Mouse (Mus musculus) 3134 (cell line): Measurements from ENCODE around the gene Commd3.

Source experiments
- DNase-seq: peaks from one replicate; pipeline ENCODE4 v3.0.0-alpha.2; 2011; ENCODE audit warnings: low spot score; ENCODE audit not compliant: insufficient read length; ENCODE audit errors: extremely low read depth

Gene Commd3

DNA sequence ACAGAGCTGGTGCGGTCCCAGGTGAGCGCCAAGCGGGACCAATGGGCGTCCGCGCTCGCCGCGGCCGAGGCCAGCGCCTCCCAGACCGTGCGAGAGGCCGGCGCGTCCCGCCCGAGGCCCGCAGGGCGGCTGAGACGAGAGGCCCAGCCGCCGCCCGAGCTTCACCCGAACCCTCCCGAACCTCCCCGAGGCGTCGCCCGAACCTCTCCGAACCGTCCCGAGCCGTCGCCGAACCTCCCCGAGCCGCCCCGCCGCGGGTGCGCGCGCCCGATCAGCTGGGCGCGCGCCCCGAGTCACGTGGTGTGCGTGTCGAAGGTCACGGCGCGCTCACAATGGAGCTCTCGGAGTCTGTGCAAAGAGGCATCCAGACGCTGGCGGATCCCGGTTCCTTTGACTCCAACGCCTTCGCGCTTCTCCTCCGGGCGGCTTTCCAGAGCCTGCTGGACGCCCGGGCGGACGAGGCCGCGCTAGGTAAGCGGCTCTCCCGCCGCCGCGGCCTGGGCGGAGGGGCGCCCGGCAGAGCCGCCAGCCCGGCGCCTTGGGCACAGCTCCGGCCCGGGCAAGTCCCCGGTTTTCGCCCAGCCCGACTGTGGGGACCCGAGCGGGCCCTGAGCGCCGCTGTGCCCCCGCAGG lies at the start of gene Commd3:
Gene Commd3 (plus strand): TSS at position 252 of the 633 bp plus-strand sequence.
- peak; percentile 91 for DNase-seq

DNA sequence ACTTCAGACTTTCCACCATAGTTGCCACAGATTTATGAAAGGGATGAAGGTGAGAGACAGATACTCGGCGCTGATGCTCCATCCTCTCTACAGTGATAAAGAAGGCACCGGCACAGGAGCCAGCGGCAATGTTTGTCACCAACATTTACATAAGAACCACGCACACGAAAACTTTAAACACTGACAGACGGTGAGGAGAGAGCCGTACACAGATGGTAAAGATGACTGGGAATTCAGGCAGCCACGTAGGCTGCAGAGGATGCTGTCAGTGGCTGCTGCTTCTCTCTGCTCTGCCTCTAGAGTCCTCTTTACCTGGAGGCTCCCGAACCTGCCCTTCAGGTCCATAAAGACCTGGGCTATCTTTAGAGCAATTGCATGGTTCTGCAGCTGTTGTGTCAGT lies 49.0 kb upstream of the Commd3 start:
- no peak for DNase-seq

DNA sequence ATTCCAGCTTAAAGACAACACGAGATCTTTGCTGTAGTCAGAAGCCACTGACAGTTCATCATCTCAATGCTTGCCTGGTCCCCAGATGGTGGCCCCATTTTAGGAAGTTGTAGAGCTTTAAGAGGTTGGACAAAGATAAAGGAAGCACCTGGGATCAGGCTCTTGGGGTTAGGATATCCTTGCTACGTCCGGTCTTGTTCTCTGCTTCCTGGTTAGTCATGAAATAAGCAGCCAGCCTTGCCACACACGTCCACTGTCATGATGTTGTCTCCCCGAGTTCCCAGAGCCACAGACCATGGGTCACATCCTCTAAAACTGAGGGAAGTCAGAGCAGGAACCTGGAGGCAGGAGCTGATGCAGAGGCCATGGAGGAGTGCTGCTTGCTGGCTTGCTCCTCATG lies 41.6 kb upstream of the Commd3 start:
- no peak for DNase-seq

DNA sequence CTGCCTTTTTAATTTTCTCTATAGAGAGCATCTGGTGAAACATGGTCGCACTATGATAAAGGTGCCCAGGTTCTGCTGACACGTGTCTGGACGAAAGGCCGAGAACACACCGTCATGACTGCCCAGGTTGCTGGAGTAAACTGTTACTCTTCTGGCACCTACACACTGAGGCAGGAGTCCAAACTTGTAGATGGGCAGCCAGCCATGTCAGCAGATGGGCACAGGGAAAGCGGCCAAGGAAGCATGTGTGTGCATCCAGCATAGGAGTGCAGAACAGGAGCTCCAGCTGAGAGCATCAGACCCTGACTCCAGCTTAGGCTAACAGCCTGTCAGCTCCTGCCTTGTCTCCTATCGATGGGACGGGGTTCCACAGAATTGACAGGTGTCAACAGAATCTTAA lies 37.1 kb upstream of the Commd3 start:
- DNase-seq = no peak

DNA sequence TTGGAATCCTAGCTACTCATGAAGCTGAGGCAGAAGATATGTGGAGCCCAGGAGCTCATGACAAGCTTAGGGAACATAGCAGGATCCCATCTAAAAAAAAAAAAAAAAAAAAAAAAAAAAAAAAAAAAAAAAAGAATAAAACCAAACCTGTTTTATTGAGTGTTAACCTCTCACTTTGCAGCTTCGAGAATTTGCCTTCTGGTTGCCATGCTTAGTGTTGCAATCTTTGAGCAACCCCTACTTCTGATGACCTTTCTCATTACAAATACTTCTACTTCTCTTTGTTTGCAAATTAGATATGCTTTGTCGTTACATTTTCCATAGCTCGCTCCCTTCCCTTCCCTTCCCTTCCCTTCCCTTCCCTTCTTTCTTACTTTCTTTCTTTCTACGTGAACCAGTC lies 23.6 kb upstream of the Commd3 start:
- DNase-seq = no peak

DNA sequence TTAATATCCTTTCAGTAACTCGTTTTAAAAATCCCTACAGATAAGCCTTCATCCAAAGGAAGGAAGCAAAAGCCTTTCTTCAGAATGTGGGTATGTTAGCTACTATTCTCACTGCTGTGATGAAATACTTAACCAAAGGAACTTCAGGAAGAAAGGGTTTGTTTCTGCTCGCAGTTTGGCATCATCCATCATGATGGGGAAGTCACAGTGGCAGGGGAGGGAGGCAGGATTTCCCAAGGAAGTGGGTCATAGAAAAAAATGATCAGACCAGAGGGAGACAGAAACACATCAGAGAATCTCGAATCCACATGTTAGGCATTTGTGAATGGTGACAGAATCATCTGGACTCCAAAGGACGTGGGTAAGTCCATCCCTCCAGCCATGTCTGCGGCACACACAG lies 17.4 kb upstream of the Commd3 start:
- DNase-seq = no peak

DNA sequence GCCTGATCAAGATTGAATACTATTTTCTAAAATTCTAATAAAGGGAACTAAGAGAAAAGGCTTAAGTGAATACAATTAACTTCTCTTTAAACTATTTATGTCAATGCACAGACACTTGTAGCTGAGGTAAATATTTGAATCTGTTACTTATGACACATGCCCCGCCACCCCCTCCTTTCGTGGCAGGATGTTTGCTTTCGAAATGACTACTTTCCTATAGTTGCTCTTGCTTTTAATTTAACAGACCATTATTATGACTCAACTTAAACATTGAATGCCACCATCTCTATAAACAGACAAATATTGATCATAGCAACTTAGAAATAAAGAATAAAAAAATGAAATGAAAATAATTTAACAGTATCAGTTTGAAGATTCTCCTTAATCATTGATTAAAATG lies 8.2 kb upstream of the Commd3 start:
- DNase-seq = no peak

DNA sequence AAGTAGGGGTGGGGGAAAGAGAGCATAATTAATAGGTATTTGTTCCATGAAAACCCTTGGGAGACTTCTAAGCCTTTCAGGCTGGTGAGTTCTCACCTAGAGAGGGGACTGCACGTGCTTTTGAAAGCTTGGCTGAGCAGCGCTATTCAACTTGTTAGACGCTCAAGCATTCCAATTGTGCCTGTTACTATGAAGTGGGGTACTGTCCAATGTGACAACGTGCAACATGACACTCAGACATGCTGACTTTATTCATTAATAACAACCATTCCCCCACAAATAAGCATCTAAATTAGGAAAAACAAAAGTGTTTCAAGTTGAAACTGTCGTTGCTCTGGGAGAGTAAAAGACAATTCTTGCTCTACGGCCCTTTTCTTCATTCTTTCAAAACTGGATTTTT lies 1.1 kb upstream of the Commd3 start:
- no peak for DNase-seq

DNA sequence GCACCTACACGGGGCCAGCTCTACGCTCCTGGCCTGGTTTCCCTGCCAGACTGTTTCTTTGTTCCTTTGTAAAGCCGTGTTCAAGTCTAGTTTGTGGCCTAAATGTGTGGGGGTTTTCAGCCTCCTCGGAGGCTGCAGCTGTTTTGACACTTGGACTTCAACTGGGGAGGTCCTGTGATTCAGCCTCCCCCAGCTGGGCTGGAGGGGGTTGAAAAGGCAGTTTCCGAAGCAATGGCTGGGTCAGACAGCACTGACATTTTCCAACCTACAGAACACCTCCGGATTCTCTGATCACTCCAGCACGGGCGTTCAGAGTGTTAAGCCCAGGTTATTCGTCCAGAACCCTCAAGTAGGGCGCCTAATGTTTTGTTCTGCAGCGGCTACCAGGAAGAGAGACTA lies 581 bp downstream of the Commd3 start:
- no peak for DNase-seq

DNA sequence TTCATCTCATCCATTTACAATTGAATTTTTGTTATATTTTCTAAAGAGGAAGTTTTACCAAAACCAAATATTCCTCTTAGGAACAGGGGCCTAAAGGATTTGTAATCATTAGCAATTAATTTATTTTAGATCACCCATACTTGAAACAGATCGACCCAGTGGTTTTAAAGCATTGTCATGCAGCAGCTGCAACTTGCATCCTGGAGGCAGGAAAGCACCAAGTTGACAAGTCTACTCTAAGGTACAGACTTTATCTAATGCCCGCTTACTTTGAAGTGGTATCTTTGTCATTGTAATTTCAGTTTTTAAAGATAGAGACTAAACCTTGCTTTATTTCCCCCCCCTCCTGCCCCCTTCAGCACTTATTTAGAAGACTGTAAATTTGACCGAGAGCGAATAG lies 1.6 kb downstream of the Commd3 start:
- DNase-seq = no peak

DNA sequence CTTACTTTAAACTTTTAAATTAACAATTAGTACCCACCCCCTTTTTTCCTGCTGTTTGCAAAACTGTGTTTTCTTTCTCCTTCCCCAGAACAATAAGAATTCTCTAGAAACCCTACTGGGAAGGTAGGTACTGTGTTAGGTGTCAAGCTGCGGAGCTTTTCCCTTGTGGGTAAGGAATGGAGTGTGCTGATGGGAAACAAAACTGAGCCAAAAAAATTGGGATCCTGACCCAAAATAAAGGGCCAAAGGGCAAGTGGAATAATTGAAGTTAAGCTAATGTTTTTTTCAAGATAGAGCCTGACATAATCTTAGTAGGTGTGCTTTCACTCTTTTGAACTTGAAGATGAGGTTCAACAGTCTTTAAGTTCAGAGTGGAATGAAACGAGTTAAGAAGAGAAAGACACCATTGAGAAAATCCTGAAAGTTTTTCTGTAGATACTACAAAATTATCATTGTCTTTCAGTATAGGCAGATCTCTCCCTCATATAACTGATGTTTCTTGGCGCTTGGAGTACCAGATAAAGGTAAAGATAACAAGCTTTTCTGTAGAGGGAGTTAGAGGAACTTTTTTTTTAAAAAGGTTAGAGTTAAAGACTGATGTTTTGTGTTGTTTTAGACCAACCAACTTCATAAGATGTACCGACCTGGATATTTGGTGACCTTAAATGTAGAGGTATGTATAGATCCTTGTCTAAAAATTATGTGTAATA lies 2.2 kb downstream of the Commd3 start:
- DNase-seq = no peak

DNA sequence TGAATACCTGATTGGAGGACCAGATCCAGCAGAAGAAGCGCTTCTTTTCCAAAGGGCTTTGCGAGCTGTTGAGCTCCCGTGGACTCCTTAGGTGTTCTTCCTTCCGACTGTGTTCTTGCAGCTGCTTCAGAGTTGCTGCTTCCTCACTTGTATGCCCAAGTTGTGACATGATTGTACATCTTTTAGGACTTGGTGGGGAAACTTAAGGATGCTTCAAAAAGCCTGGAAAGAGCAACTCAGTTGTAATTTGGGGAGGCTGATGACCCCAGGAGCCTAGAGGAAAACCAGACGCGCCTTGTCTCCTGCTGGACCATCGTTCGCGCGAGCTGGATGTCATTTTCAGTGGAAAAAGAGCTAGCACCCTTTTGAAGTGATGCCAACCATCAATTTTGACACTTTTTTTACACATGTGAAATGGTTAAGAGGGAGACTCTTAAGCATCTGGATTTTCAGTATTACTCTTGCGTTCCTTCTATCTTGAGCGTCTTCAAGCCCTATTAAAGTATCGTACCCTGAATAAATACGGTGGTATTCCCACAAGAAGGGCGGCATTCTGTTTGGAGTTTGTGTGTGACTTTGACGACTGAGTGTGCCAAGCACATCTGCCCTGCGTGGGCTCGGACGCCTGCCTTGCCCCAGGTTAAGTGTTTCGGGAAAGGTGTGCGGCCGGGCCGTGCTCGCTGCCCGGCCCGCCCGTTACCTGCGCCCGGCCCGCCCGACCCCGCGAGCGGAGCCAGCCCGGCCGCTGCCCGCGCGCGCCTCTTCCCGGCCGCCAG lies 3.7 kb downstream of the Commd3 start:
- peak; percentile 37 for DNase-seq

DNA sequence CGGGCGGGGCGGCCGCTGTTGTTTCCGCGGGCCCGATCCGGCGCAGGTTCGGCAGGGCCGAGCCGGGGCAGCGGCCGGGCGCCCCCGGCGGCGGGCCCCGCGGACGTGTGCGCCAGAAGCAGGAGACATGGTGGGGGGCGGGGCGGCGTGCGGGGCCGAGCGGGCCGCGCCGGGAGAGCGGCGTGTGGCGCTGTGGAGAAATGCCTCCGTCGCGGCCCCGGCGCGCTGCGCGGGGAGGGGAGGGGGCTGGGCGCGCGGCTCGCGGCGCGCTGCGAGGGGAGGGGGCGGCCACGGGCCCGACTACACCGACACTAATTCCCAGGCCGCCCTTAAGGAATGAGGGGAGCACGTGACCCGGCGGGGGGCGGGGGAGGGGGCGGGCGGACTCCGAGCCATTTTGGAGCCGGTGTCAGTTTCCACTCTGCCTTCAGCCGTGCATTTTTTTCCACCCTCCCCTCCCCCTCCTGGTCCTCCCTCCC lies 4.3 kb downstream of the Commd3 start:
- peak; percentile 71 for DNase-seq

DNA sequence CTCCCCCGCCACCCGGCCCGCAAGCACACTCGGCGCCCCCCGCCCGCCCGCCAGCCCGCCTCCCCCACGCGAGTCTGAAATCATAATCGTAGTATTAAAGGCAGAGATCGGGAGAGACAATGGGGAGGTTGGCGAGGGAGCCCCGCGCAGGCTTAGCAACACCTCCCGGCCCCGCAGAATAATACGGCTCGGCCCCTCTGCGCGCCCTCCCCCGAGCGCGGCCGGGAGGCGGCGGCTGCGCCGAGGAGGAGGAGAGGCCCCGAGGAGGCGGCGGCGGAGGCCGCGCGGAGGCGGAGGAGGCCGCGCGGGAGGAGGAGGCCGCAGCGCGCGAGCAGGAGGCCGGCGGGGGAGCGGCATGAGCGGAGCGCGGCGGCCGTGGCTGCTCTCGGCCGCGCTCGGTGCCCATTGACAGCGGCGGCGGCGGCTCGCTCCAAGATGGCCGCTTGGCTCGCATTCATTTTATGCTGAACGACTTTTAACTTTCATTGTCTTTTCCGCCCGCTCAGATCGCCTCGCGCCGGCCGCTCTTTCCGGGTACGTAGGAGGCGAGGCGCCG lies 4.8 kb downstream of the Commd3 start, which contains the start of gene Bmi1:
Gene Bmi1 (plus strand): TSS at position 83 of the 556 bp plus-strand sequence.
- no peak for DNase-seq

DNA sequence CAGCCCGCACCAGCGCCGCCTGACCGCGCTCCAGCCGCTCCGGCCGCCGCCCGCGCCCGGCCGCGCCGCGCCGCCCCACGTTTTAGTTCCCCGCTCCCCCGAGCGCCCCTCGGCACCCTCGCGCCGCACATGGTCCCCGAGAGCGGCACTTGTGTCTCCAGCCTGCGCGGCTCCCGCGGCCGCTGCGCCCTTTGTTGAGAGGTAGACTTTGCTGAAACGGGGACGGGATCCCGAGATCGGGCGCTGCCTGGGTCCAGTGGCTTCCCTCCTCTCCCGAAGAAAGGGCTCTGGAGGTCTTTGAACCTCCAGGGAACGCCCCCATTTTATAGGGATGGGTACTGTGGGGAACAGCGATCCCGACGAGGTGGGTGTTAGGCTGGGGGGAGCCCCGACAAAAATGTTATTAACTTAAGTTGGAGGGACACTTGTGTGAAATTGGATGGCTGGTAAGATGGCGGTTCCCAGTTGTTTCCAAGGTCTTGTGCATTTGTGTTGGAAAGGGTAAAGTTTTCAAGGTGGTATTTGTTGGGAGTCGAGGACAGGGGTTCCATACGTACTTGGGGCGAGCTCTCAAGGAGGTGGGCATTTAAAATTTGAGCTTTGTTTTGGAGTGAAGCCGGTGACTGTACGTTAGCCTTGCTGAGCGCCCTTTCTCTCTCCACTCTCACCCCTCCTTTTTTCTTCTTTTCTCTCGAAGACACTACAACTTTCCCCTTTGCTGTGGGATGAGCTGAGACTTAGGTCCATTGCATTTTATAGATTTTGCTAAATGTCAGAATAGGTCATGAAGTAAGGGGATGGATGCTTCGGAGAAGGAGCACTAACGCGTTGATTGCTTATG lies 5.7 kb downstream of the Commd3 start:
- peak; percentile 54 for DNase-seq

DNA sequence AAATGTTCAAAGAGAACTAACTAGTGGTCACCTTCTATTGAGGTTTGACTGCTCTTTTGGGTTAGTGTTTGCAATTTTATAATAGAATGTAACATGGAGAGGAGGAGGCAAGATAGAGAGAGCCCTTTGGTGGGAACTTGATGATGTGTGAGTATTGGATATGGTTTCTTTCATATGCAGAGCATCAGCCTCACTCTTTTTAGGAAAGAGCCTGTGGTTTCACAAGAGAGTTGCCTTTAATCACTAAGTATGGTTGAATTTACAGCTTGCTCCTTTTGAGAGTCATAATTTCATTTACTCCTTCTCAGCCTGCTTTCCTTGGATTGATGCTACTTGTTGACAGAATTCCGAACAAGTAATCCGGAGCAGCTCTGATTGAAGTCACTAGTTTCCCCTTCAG lies 7.5 kb downstream of the Commd3 start:
- no peak for DNase-seq

DNA sequence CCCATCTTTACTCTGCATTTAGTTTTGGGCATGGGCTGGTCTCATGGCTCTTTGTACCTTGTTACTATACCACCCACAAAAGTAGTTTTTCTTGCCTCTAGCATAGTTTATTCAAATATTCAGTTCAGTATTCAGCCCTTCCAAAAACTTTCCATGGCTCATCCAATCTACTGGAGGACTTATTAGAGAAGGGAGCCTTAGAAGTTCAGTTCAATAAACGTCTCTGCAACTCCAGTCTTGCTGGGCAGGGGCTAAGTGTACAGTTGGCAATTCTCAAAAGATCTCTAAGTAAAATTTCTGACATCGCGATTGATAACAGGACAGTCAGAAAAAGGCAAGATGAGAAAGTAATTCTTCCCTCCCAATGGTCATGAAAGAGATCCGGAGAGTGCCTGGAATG lies 8.3 kb downstream of the Commd3 start:
- DNase-seq = no peak

DNA sequence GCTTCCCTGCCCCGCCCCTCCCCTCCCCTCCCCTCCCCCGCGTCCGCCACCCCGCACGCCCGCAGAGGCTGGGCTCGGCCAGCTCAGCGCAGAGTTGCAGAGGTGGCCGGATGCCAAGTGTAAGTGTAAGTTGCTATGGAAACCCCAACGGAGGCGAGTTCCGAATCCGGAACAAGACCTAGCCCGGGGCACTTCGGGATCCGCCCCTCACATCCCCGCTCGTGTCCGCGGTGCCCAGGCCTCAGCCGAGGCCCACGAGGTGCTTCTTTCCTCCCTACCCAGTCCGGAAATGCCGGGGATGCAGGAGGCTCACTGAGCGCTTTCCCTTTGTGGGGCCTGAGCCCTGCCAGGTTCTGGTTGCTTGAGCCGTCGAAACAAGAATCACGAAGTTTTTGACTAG lies 8.8 kb downstream of the Commd3 start:
- DNase-seq = peak; percentile 80

DNA sequence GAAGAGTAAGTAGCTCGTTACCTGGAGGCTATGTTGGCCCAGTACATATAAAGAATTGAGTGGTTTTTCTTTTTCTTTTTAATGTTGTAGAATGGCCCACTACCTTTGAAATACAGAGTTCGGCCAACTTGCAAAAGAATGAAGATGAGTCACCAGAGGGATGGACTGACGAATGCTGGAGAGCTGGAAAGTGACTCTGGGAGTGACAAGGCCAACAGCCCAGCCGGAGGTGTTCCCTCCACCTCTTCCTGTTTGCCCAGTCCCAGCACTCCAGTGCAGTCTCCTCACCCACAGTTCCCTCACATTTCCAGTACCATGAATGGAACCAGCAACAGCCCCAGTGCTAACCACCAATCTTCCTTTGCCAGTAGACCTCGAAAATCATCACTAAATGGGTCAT lies 11.9 kb downstream of the Commd3 start:
- peak; percentile 21 for DNase-seq

DNA sequence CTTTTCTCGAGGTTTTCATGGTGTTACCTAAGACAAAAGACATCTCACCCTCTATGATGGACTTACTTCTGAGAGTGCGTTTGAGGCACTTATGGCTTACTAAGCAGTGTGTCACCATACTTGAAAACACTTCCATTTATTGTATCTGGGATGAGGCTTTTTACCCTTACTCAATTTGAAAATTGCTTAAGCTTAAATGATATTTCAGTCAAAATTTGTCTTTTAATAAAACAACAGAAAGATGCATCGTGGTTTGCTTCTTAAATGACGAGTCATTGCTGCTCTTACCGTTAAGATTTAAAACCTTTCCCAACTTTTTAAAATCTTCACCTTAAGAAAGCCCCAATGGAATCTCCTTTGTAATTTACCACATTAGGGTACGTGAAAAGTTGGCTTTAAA lies 14.2 kb downstream of the Commd3 start:
- DNase-seq = no peak
